Mouse (Mus musculus) embryo, embryonic 11.5 days (tissue): ENCODE measurements at regions not wholly inside any gene's neighbourhood (a gene's known extent, or its start where the extent isn't known, plus 50 kb on each side); places are given as distances from the start of the nearest gene placed in this dataset.

ENCODE experiments used
- DNase-seq: peaks from one replicate; pipeline ENCODE4 v3.0.0-alpha.2; 2012; ENCODE audit warnings: low read depth, low spot score

GRCm38 (mm10) chr7:40670401-40670800 lies 227.7 kb upstream of the Vstm2b start:
- DNase-seq, result no peak

GRCm38 (mm10) chr7:40671068-40671467 lies 227.1 kb upstream of the Vstm2b start:
- DNase-seq, result no peak

GRCm38 (mm10) chr7:40672348-40672747 lies 225.8 kb upstream of the Vstm2b start:
- no peak for DNase-seq

GRCm38 (mm10) chr7:40674397-40674796 lies 223.7 kb upstream of the Vstm2b start:
- no peak for DNase-seq

- DNase-seq, result no peak
These were observed 220.5 kb upstream of the Vstm2b start for GRCm38 (mm10) chr7:40677601-40678000.

- no peak for DNase-seq
These were observed 217.6 kb upstream of the Vstm2b start for GRCm38 (mm10) chr7:40680567-40680966.

- no peak for DNase-seq
These were observed 217.1 kb upstream of the Vstm2b start for GRCm38 (mm10) chr7:40680993-40681392.

- no peak for DNase-seq
These were observed 215.0 kb upstream of the Vstm2b start for GRCm38 (mm10) chr7:40683176-40683575.

GRCm38 (mm10) chr7:40683641-40684040 lies 214.5 kb upstream of the Vstm2b start:
- no peak for DNase-seq

GRCm38 (mm10) chr7:40687005-40687404 lies 211.1 kb upstream of the Vstm2b start:
- DNase-seq, result no peak

- no peak for DNase-seq
These were observed 209.6 kb upstream of the Vstm2b start for GRCm38 (mm10) chr7:40688546-40688945.

GRCm38 (mm10) chr7:40693755-40694154 lies 204.4 kb upstream of the Vstm2b start:
- DNase-seq, result no peak

- no peak for DNase-seq
These were observed 200.6 kb upstream of the Vstm2b start for GRCm38 (mm10) chr7:40697551-40697950.

GRCm38 (mm10) chr7:40698309-40698708 lies 199.8 kb upstream of the Vstm2b start:
- no peak for DNase-seq

- DNase-seq, result no peak
These were observed 198.5 kb upstream of the Vstm2b start for GRCm38 (mm10) chr7:40699633-40700032.

GRCm38 (mm10) chr7:40700656-40701055 lies 197.5 kb upstream of the Vstm2b start:
- DNase-seq, result no peak

GRCm38 (mm10) chr7:40702191-40703045 lies 195.7 kb upstream of the Vstm2b start:
- no peak for DNase-seq

- no peak for DNase-seq
These were observed 189.9 kb upstream of the Vstm2b start for GRCm38 (mm10) chr7:40708231-40708630.

GRCm38 (mm10) chr7:40717991-40718390 lies 180.1 kb upstream of the Vstm2b start:
- DNase-seq, result no peak

GRCm38 (mm10) chr7:40736971-40737468 lies 161.1 kb upstream of the Vstm2b start:
- DNase-seq, result no peak

GRCm38 (mm10) chr7:40737496-40737895 lies 160.6 kb upstream of the Vstm2b start:
- no peak for DNase-seq

GRCm38 (mm10) chr7:40738174-40738573 lies 160.0 kb upstream of the Vstm2b start:
- no peak for DNase-seq

- DNase-seq, result no peak
These were observed 155.5 kb upstream of the Vstm2b start for GRCm38 (mm10) chr7:40742553-40743151.
